Mouse (Mus musculus) frontal cortex, adult 2 months (tissue): ENCODE measurements around the gene Npr1. TPM values are rescaled to one million over a fixed set of nuclear protein-coding genes. Genes with fewer than 3 reads are reported as not detected.
A peak's percentile ranks its signal among the peaks of the same experiment; 100 is the strongest.

Source experiments
- DNase-seq, 2 experiments: peaks; one replicate each; pipeline ENCODE4 v3.0.0; 2022; ENCODE audit warnings: low spot score in 1 of 2; ENCODE audit errors: extremely low spot score in 1 of 2
- polyA plus RNA-seq: library from polyadenylated mRNA; depleted of rRNA; stranded (reverse); fragments of >200 nt; gene quantifications from 2 replicates; pipeline ENCODE4 v1.2.3, GENCODE M21; 2012; rRNA removed

Npr1 gene
- 24.0 and 27.2 TPM in 2 replicates for polyA plus RNA-seq

- DNase-seq, result no peak
These were observed at the start of gene Npr1 for GRCm38 (mm10) chr3:90465686-90466310. Npr1 (minus strand) TSS chr3:90465866.

DNA sequence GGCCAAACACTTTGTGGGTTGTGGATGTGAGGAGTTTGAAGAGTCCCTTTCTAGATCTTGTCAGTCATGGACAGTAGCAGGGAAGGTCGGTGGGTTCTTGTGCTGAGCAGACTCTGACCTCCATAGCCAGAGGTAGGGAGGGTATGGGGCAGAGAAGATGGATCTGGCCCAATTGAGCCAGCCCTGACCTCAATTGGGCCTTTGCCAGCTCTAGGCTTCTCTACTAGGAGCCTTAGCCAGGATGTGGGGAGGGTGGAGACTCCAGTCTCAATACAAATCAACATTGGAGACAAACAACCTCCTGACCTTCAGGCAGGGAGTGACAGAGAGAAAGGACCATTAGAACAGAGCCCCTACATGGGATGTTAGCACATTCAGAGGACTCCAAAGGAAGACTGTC, 49.6 kb upstream of the Npr1 start:
- DNase-seq, result no peak

- no peak for DNase-seq
These were observed 49.0 kb upstream of the Npr1 start for GRCm38 (mm10) chr3:90514691-90515090.

GRCm38 (mm10) chr3:90513796-90514590, 48.3 kb upstream of the Npr1 start, which contains the start of the genes S100a1 and S100a13:
S100a1 (minus strand) TSS chr3:90514392.
S100a13 (plus strand) TSS chr3:90514435.
- DNase-seq, result no peak

DNA sequence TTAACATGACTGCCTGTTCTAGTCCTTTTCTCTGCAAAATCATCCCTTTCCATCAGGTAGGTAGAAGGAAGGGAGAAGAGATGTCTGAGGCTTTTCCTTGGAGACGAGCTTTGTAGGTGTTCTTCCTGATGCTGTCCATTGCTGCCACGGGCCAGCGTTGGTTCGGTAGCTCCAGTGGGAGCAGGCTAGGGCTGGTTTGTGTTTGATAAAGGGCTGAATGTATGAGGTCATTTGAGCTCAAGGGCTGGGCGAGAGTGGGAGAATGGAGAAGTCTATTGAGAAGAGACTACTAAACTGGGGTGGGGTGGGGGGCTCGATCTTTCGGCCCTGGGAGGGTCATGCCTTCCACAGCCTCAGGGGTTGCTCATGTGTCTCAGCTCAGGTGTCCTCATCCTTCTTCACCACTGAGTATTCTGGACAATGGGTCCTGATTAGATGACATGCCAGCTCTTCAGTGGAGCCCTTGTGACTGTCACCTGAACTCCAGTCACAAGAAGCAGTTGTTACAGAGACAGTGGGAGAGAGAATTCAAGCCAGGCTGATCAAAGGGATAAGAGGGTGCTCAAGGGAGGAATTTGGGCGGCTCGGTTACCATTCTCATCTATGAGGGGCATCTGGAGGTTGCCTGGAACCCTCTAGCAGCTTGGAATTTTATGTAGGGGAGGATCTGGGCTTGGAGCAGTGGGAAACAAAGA, 47.4 kb upstream of the Npr1 start:
- no peak for DNase-seq

- no peak for DNase-seq
These were observed 46.6 kb upstream of the Npr1 start for GRCm38 (mm10) chr3:90512276-90512675.

DNA sequence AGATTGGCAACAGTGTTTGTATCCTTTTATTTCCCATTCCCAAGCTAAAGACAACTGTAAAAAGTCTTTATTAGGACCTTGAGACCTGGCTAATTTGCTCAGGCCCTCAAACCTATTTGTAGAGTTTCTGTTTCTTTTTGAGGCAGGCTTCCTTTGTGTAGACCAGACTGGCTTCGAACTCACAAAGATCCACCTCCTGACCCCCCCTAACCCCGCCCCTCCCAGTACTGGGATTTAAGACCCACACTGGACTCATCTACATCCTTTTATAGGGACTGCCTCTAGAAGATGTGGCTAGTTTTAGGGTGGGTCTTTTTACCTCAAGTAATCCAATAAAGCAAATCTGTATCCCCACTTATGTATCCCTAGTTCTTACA, 44.1 kb upstream of the Npr1 start:
- no peak for DNase-seq

- DNase-seq, result peak; percentile 97 to 100
These were observed 43.5 kb upstream of the Npr1 start, which contains the start of gene Chtop for GRCm38 (mm10) chr3:90508950-90509746. Chtop (minus strand) TSS chr3:90509498.

DNA sequence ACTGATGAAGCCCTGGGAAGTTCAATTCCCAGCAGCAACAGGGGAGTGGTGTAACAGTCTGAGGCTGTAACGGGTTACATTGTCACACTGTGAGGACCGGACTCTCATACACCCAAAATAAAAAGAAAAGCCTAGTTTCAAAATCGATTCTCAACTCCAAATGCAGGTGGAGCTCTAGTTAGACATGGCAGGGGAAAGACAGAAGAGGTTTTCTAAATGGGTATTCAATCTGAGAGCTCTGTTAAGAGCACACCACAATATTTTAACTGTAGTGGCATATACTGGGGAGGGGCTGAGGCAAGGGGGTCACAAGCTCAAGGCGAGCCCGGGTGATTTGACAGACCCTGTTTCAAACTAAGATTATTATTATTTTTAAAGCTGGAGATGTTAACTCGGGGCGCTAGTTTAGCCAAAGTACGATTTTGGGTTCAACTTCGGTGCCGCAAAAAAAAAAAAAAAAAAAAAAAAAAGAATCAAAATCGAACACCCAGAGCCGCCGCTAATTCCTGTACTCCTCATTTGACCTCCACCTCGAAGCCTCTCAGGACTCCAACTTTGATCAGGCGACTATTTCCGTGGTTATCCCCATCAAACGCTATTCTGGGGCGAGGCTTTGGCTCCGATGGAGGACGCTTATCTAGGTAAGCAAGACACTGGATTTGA, 42.8 kb upstream of the Npr1 start:
- no peak for DNase-seq

DNA sequence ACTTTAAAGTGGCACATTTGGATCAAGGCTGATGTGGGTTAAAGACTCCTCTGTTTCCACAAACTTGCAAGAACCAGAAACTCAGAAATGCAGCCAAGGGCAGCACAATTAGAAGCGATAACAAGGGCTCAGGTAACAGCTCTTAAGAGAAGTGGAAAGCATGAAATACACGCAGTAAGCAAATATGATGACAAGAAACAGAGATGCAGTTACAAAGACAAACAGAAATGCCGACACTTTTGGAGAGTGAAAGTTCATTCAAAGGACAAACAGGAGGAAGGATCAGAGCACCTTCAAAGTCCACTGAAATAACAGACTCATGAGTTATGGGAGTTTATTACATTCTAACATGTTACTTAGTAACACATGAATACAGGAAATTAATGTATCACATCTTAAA, 40.7 kb upstream of the Npr1 start:
- no peak for DNase-seq

DNA sequence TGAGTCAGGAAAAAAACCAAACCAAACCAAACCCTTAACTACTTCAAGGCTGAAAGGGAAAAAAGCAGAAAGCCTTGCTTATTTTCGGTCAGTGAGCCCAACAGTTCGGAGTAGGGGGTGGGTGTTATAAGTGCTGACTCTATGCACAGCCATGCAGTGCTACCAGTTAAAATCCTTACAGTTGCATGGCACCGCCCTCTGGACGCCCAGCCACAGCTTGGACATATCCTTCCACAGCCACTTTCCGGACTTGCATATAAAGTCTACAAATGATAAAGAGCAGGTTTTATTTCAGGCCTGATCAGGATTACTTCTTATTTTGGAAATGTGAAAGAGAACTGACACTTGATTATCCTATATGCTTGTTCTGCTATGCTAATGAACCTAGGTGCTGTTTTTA, 39.5 kb upstream of the Npr1 start:
- DNase-seq, result no peak

- no peak for DNase-seq
These were observed 37.8 kb upstream of the Npr1 start for GRCm38 (mm10) chr3:90503444-90503843.

DNA sequence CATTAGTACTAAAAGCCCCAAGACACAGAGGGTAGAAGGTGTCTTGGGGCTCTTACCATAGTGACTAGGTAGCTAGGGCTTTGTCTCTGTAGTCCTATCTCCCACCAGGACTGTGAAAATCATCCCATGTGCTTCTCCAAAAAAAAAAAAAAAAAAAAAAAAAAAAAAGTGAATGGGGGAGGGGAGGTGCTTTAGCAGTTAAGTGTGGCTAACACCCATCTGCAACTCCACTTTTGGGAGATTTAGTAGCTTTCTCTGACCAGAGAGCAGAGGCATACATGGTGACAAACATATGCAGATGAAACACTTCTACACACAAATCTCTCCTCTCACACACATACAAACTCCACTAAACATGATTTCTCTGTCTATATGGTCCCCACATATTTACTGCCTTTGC, 31.9 kb upstream of the Npr1 start:
- DNase-seq, result no peak

GRCm38 (mm10) chr3:90495850-90496525, 30.3 kb upstream of the Npr1 start:
- no peak for DNase-seq

DNA sequence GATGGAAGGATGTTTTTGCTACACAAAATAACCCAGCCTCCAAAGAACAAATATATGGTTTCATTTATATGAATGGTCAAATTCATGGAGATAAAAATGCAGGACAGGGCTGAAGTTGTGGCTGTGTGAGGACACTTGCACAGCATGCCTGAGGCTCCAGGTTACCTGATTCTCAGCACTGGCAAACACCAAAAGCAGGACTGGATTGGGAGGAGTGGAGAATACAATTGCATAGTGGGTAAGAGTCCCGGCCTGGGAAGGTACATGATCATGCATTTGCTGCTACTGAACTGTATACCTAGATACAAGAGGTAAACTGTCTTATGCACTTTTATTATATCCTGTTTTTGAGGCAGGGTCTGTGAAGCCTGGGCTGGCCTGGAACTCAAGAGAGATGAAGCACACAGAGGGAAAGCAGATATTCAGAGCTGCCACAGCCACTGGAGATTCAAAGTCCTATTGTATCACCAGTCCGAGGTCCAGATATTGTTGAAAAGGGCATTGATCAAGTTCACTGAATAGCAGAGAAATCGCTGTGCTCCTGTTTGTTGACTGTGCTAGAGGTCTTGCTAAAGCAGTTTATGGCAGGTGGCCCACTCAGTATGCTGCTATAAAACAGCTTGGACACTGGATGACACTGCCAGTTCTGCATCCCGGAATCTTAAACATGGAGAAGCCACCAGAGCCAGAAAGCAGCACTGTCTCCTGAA, 28.3 kb upstream of the Npr1 start:
- no peak for DNase-seq

DNA sequence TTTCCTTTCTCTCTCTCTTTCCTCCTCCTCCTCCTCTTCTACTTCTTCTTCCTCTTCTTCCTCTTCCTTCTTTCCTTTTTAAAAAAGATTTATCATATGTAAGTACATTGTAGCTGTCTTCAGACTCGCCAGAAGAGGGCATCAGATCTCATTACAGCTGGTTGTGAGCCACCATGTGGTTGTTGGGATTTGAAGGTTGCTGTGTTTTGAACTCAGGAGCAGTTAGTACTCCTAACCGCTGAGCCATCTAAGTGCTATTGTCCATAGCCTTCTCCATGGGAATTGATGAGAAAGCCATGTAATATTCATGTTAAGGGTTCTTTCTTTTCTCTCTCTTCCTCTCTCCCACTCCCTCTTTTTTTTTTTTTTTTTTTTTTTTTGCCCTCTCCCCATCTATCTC, 25.7 kb upstream of the Npr1 start:
- DNase-seq, result peak in 1 of 2 experiments; percentile 52

- DNase-seq, result peak; percentile 91 to 96
These were observed 25.1 kb upstream of the Npr1 start, which contains the start of gene Snapin for GRCm38 (mm10) chr3:90490696-90491256. Snapin (minus strand) TSS chr3:90491033.

DNA sequence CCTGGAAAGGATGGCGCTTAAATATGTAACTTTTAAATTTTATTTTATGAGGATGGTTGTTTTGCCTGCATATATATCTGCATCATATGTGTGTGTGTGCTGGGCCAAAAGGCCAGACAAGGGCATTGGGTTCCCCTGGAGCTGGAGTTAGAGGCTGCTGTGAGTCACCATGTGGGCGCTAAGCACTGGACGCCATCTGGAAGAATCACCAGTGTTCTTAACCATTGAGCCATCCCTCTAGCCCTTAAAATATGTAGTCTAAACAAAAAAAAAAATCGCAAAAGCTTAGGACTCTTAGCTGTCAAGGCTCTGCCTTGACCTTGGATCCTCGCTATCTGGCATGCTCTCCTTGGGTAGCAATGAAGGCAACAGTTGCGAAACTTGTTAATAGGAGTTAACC, 22.9 kb upstream of the Npr1 start:
- no peak for DNase-seq

DNA sequence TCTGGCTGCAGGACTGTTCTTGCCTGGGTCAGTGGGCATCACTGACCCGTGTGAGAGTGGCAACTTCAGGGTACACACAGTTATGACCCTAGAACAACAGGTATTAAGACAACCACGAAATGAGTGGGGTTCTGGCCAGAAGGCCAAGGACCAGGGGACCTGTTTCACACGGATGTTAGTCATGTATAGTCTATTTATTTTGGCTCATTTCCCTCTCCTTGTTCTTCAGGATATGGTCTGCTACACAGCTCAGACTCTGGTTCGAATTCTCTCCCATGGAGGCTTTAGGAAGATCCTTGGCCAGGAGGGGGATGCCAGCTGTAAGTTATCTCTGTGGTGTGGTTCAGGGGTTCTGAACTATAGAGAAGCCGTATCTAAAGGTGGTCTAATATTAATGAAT, 21.3 kb upstream of the Npr1 start:
- DNase-seq, result no peak
